In the genomic region with DNA sequence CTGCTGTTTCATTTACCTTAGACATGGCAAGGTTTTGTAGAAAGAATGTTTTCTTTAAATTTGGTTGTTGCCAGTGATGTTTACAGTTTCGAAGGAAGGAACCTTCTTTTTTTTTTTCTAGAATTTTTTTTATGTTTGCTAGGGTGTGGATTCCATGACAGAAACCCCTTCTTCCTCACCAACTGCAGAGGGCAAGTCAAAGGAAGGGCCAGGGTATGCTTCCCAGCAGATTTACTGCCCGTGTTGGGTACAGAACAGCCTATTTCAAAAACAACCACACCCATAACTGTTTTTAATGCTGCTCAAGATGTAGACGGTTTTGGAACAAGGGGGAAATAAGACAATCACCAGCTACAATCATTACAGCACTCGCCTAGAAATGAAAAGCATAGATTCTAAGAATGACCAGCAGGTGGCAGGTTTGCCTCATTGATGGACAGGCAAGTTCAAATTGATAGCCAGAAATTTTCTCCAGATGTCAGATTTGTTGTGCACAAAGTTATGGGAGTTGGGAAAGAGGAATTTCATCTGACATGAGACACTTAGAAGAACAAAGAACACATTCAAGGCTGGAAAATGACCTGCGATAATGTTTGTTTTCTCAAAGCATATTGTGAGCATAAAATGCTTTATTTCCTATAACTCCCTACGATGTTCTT, we compare ENCODE assay signal across 8 mouse cellular contexts.
DNase-seq lines count a peak whose midpoint lies in the region; ATAC-seq and TF ChIP-seq lines count a peak whose summit lies in the region.

No protein-coding gene starts in this region.

- H3K4me2 ChIP-seq in forebrain, embryonic 13.5 days, result no peak overlapping the region

- intact Hi-C loops in gastrocnemius, adult 2 months (cut with DNase I), result no loop called here

- H3K4me3 ChIP-seq in gastrocnemius, adult 2 months, result no peak overlapping the region
- H3K4me3 ChIP-seq in forebrain, embryonic 13.5 days, result no peak overlapping the region
- no peak overlapping the region for H3K4me3 ChIP-seq in midbrain, embryonic 10.5 days

- no peak overlapping the region for H3K27ac ChIP-seq in gastrocnemius, adult 2 months
- H3K27ac ChIP-seq in forebrain, embryonic 13.5 days, result no peak overlapping the region
- no peak overlapping the region for H3K27ac ChIP-seq in midbrain, embryonic 10.5 days (replicated peaks)

- H3K9me3 ChIP-seq in forebrain, embryonic 13.5 days (replicated peaks), result no peaks in the 10 kb centered on the region
- H3K9me3 ChIP-seq in midbrain, embryonic 10.5 days (replicated peaks), result no peaks in the 10 kb centered on the region

- DNase-seq in gastrocnemius, adult 2 months, result no peak
- DNase-seq in gastrocnemius, adult 8-10 months (ENCODE audit: low spot score in 2 of 2), result no peak
- peak; percentile 71 for DNase-seq in 416B (ENCODE audit: low read depth)
- peak; percentile 12 for DNase-seq in brain, embryonic 18.5 days (ENCODE audit: low read depth, low spot score)
- DNase-seq in layer of hippocampus, adult 9-11 months, result peak; percentile 13
- peak; percentile 45 for DNase-seq in midbrain, embryonic 10.5 days (ENCODE audit: low spot score)
- peak; percentile 4 for DNase-seq in thymus, postnatal 25 days

- no peaks in the 10 kb centered on the region for H3K36me3 ChIP-seq in forebrain, embryonic 13.5 days (ENCODE audit: poor library complexity, severe bottlenecking)
- H3K36me3 ChIP-seq in midbrain, embryonic 10.5 days, result no peaks in the 10 kb centered on the region

- H3K4me1 ChIP-seq in forebrain, embryonic 13.5 days, result no peaks in the 10 kb centered on the region
- no peaks in the 10 kb centered on the region for H3K4me1 ChIP-seq in midbrain, embryonic 10.5 days

- no peaks in the 10 kb centered on the region for H3K27me3 ChIP-seq in forebrain, embryonic 13.5 days
- H3K27me3 ChIP-seq in midbrain, embryonic 10.5 days (ENCODE audit: low read depth, poor library complexity, severe bottlenecking), result no peaks in the 10 kb centered on the region

- TF ChIP-seq CTCF in gastrocnemius, adult 2 months (IDR thresholded peaks at IDR 0.05), result peak; percentile 61

- ATAC-seq in forebrain, embryonic 13.5 days, result peak; percentile 78

- no peak overlapping the region for H3K9ac ChIP-seq in forebrain, embryonic 13.5 days

- 26% methylated on average over 6 of the region's 6 CpGs for WGBS in forebrain, embryonic 13.5 days
- 37% methylated on average over 6 of the region's 6 CpGs for WGBS in midbrain, embryonic 10.5 days

Comparison
In these comparisons a context has a peak if more than half of its experiments do, and no peak if none do; other contexts are left out.
1. DNase-seq: peak in 416B (single experiment), brain, embryonic 18.5 days (single experiment), layer of hippocampus, adult 9-11 months (single experiment), midbrain, embryonic 10.5 days (single experiment) and thymus, postnatal 25 days (single experiment); none in gastrocnemius, adult 2 months (single experiment) and gastrocnemius, adult 8-10 months (0 of 2).